Mouse (Mus musculus): ENCODE results near the gene Rnf26. TPM values are rescaled to one million over a fixed set of nuclear protein-coding genes. Genes with fewer than 3 reads are reported as not detected.
A peak's percentile ranks its signal among the peaks of the same experiment; 100 is the strongest.

Rnf26 gene
- polyA plus RNA-seq, 1 experiment from 2014 or later: 71.1 TPM

DNA sequence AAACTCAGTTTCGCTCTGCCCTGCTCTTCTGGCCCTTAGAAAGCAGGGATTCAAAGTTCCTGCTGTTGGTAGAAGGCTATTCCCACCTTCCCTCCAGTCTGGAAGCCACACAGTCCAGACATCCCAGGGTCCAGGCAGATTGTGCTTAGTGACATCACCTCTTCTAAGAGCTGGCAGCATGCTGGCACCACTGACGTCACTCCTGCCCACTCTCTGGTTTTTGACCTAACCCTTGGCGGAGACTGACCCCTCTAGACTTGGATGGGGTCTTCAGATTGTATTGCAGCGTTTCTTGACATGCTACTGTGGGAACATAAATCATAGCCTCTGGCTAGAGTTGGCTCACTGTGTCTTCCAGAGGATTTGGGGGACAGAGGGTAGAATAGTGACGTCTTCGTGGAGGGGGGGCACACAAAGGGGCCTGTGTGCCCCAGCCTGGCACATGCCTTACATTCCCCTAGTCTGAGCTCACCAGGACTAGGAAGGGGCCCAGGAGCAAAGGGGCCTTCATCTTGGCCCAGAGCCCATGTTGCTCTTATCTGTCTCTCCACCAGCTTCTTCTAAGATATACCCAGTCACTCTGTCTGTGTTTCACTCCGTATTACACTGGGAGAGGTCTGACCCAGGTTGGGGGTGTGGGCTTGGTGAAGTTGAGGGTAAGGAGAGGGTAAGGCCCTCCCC lies 22.6 kb upstream of the Rnf26 start:
- H3K27me3 ChIP-seq (ENCODE audit: control insufficient read depth, insufficient read depth, low read length): peaks cover 44% of the 10 kb centered on the region
- H3K36me3 ChIP-seq (ENCODE audit: control insufficient read depth, insufficient read depth, low read length): no peaks in the 10 kb centered on the region
- peak overlapping the region; percentile 77 for H3K4me2 ChIP-seq (ENCODE audit: low read depth)
- no peak overlapping the region for H3K9ac ChIP-seq (ENCODE audit: low read length)
- no peak overlapping the region for H3K27ac ChIP-seq (ENCODE audit: low read depth, low read length)
- peak overlapping the region; percentile 51 for H3K4me3 ChIP-seq (ENCODE audit: low read depth, low read length)
- no peaks in the 10 kb centered on the region for H3K9me3 ChIP-seq (ENCODE audit: control insufficient read depth, low read length)
- DNase-seq (ENCODE audit: low spot score): no peak
- peaks cover 20% of the 10 kb centered on the region for H3K4me1 ChIP-seq (ENCODE audit: control insufficient read depth, insufficient read depth, low read length)
- 65% methylated on average over 7 of the region's 7 CpGs for WGBS
- ATAC-seq (ENCODE audit: insufficient read depth, low FRiP score, low TSS enrichment): no peak

DNA sequence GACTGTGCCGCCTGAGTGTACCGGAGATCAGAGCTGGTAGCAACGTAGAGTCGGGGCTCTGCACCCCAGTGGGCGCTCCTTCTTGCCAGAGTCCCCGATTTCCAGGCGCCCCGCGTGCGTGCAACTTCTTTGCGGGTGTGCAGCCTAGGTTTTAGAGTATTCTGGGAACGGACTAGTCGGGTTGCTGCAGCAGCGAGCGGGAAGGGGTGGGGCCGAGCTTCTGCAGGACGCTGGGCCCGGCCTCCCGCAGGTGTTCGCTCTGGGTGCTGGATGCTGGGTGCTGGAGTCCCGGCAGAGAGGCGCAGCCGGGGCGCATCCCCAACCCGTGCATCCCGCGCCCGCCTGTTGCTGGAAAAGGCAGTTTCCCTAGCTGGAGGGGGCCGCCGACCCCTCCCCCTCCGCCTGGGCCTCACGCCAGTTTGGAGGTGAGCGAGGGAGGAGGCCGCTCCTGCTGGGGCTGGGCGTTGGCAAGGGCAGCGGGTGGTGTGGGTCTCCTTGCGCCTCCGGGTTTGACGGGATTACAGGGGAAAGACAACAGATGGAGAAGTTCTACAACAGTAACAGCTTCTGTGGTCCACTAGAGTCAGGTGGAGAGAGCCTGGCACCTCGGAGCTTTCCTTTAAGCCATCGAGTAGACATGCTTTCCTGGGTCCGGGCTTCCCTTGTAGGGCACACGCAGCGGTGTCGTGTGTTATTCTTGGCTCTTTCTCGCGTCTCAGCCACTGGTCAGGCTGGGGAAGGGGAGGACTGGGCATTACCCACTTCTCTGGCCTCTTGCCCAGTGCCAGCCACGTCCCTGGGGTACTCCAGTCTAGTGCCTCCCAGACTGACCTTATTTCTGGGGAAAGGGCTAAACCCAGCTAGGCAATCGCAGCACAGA lies 21.8 kb upstream of the Rnf26 start:
- Histone ChIP-seq H3K4me3 (ENCODE audit: low read depth, low read length) (peak overlapping the region; percentile 51), H3K4me1 (ENCODE audit: control insufficient read depth, insufficient read depth, low read length) (peaks cover 25% of the 10 kb centered on the region), H3K27me3 (ENCODE audit: control insufficient read depth, insufficient read depth, low read length) (peaks cover 44% of the 10 kb centered on the region), H3K4me2 (ENCODE audit: low read depth) (peak overlapping the region; percentile 77), H3K9ac (ENCODE audit: low read length) (peak overlapping the region; percentile 55), H3K9me3 (ENCODE audit: control insufficient read depth, low read length) (no peaks in the 10 kb centered on the region), H3K36me3 (ENCODE audit: control insufficient read depth, insufficient read depth, low read length) (no peaks in the 10 kb centered on the region), H3K27ac (ENCODE audit: low read depth, low read length) (no peak overlapping the region)
- ATAC-seq (ENCODE audit: insufficient read depth, low FRiP score, low TSS enrichment) (no peak), DNase-seq (ENCODE audit: low spot score) (no peak)
- WGBS: 5% methylated on average over 47 of the region's 49 CpGs

DNA sequence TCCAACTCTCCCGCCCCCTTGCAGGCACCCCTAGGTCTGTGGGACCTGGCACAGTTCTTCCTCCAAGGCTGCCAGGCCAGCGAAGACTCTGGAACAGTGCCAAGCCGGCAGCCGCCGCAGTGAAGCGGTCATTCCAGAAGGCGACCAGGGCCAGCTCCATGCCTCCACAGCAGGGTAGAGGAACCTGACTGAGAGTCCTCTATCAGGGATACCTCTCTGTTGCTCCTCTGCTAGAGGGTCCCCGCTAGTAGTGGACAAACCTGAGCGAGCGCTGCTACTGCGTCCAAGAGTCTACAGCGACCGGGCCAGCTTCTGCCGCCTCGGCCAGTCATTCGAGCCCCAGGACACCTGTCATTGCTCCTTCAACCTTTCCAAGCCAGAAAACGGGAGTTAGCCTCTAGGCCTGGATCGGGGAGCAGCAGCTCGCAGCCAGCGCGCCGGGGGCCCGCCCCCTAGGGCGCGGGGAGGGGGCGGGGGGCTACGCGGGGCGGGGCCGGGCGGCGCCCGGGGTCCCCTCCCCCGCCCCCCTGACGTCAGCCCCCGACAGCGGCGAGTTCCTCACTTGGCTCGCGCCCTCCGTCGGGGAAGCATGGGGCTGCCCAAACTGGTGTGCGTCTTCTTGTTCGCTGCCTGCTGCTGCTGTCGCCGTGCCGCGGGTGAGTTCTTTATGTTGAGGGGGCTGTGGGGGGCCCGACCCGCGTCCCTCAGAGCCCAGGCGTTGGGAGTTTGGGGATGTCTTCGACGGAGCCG lies 21.0 kb upstream of the Rnf26 start, which contains the start of gene Mcam:
Gene Mcam, plus strand, starts transcription at position 369 of the 750 bp plus-strand sequence.
- peak within 1 kb of the TSS; percentile 55 for H3K9ac ChIP-seq (ENCODE audit: low read length)
- peaks cover 44% of the 10 kb centered on the region for H3K27me3 ChIP-seq (ENCODE audit: control insufficient read depth, insufficient read depth, low read length)
- peak within 1 kb of the TSS; percentile 51 for H3K4me3 ChIP-seq (ENCODE audit: low read depth, low read length)
- 0 out of 2 replicates have a peak within 1 kb of the TSS, but pooled peaks have one; percentile 14 for H3K27ac ChIP-seq (ENCODE audit: low read depth, low read length)
- H3K4me2 ChIP-seq (ENCODE audit: low read depth): peak within 1 kb of the TSS; percentile 77
- no peaks in the 10 kb centered on the region for H3K36me3 ChIP-seq (ENCODE audit: control insufficient read depth, insufficient read depth, low read length)
- peaks cover 28% of the 10 kb centered on the region for H3K4me1 ChIP-seq (ENCODE audit: control insufficient read depth, insufficient read depth, low read length)
- ATAC-seq (ENCODE audit: insufficient read depth, low FRiP score, low TSS enrichment) (no peak; the same call in 1 of the 2 replicates), DNase-seq (ENCODE audit: low spot score) (peak; percentile 62)
- H3K9me3 ChIP-seq (ENCODE audit: control insufficient read depth, low read length): no peaks in the 10 kb centered on the region
- 1% methylated on average over 52 of the region's 55 CpGs for WGBS

DNA sequence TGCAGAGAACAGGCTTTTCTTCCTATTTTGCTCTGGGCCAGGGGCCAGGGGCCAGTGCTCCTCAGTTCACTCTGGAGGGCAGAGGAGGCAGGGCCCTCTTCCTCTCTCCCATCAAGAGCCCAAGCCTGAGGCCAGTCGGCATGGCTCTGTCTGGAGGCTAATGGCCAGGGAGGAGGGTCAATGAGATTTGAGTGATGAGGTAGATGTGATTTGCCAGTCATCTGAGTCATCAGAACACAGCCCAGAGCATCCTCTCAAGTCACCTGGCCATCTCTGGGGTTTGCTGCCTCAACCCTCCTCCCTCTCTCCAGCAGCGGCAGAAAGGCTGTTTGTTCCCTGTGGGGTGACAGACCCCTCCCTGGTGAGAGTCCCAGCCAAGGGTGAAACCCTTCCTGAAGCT lies 20.0 kb upstream of the Rnf26 start:
- no peak overlapping the region for H3K9ac ChIP-seq (ENCODE audit: low read length)

DNA sequence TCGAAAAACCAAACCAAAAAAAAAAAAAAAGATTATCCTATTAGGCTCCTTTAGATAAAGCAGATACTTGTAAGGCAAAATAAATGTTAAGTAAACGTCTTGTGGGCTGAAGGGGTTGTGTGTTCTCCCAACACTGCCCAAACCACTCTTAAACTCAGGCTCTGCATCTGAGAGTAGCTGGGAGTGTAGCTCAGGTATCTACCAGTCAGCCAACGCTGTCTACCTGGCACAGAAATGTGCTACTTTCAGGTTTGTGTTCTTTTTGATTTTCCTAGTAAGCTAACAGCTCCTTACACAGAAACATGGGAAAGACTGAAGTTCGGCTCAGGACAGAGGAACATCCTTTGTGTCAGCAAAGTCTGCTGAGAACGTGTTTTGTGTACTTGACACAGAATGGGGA lies 18.9 kb upstream of the Rnf26 start:
- no peaks in the 10 kb centered on the region for H3K9me3 ChIP-seq (ENCODE audit: control insufficient read depth, low read length)
- no peak overlapping the region for H3K27ac ChIP-seq (ENCODE audit: low read depth, low read length)
- no peak overlapping the region for H3K9ac ChIP-seq (ENCODE audit: low read length)
- peaks cover 43% of the 10 kb centered on the region for H3K27me3 ChIP-seq (ENCODE audit: control insufficient read depth, insufficient read depth, low read length)
- 77% methylated on average over 5 of the region's 5 CpGs for WGBS
- H3K4me1 ChIP-seq (ENCODE audit: control insufficient read depth, insufficient read depth, low read length): peaks cover 28% of the 10 kb centered on the region
- no peak for ATAC-seq (ENCODE audit: insufficient read depth, low FRiP score, low TSS enrichment)
- no peak overlapping the region for H3K4me2 ChIP-seq (ENCODE audit: low read depth)
- no peaks in the 10 kb centered on the region for H3K36me3 ChIP-seq (ENCODE audit: control insufficient read depth, insufficient read depth, low read length)
- H3K4me3 ChIP-seq (ENCODE audit: low read depth, low read length): no peak overlapping the region
- DNase-seq (ENCODE audit: low spot score): no peak

More for the DNA sequence above, 20.0 kb upstream of the Rnf26 start:
- Histone ChIP-seq H3K27ac (ENCODE audit: low read depth, low read length) (no peak overlapping the region), H3K4me1 (ENCODE audit: control insufficient read depth, insufficient read depth, low read length) (peaks cover 28% of the 10 kb centered on the region), H3K4me2 (ENCODE audit: low read depth) (no peak overlapping the region), H3K27me3 (ENCODE audit: control insufficient read depth, insufficient read depth, low read length) (peaks cover 44% of the 10 kb centered on the region), H3K9me3 (ENCODE audit: control insufficient read depth, low read length) (no peaks in the 10 kb centered on the region), H3K36me3 (ENCODE audit: control insufficient read depth, insufficient read depth, low read length) (no peaks in the 10 kb centered on the region), H3K4me3 (ENCODE audit: low read depth, low read length) (no peak overlapping the region)
- DNase-seq (ENCODE audit: low spot score): no peak
- WGBS: 4% methylated on average over 2 of the region's 2 CpGs
- ATAC-seq (ENCODE audit: insufficient read depth, low FRiP score, low TSS enrichment): no peak

DNA sequence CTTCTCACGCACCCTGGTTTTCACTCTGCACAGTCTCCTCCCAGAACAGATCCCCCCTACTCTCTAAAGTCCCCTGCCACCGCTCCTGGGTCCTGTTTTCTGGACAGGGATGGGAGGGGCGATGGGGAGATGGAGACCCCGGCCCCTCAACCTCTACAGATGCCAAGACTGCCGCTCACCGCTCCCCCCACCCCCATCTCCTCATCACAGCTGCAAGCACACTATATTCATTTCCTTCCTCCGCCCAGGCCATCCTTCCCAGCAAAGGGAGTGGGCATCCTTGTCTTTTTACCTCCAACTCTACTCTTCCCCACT lies 17.9 kb upstream of the Rnf26 start:
- no peak overlapping the region for H3K4me3 ChIP-seq (ENCODE audit: low read depth, low read length)
- H3K4me2 ChIP-seq (ENCODE audit: low read depth): no peak overlapping the region
- H3K27ac ChIP-seq (ENCODE audit: low read depth, low read length): peak overlapping the region; percentile 30; the same call in 1 of the 2 replicates
- DNase-seq (ENCODE audit: low spot score): peak; percentile 10
- 41% methylated on average over 7 of the region's 7 CpGs for WGBS
- H3K4me1 ChIP-seq (ENCODE audit: control insufficient read depth, insufficient read depth, low read length): peaks cover 30% of the 10 kb centered on the region
- no peak for ATAC-seq (ENCODE audit: insufficient read depth, low FRiP score, low TSS enrichment)
- no peaks in the 10 kb centered on the region for H3K9me3 ChIP-seq (ENCODE audit: control insufficient read depth, low read length)
- H3K9ac ChIP-seq (ENCODE audit: low read length): peak overlapping the region; percentile 61; the same call in 1 of the 2 replicates
- no peaks in the 10 kb centered on the region for H3K36me3 ChIP-seq (ENCODE audit: control insufficient read depth, insufficient read depth, low read length)
- H3K27me3 ChIP-seq (ENCODE audit: control insufficient read depth, insufficient read depth, low read length): peaks cover 36% of the 10 kb centered on the region

DNA sequence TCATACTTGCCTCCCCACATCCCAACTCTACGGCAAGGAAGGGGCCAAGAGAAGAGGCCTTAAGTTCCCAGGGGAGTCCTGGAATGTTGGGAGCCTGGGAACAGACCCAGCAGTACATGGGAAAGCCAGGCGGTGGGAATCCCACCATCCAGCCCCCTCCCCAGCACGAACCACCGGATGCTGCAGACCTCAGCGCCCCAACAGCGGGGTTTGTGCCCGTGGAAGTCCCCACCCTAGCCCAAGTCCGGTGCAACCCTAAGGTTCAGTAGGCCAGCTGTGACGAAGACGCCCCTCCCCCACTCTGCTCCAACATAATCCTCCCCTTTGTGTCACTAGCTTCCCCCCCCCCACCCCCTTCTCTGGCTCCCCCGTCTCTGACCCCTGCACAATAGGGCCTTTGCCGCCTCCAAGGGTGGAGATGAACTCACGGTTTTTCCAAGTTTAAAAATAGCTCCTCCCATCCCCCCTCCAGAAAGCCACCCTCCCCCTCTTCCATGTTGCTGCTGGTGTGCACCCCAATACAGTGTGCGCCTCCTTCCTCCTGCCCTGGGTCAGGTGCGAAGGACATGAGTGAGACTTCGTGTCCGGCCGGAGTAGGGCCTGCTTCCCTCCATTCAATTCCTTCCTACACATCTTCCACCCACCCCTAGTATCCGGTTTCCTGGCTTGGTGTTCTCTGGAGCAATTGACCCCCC lies 17.4 kb upstream of the Rnf26 start:
- Histone ChIP-seq H3K27me3 (ENCODE audit: control insufficient read depth, insufficient read depth, low read length) (peaks cover 31% of the 10 kb centered on the region), H3K27ac (ENCODE audit: low read depth, low read length) (peak overlapping the region; percentile 46; the same call in 1 of the 2 replicates), H3K36me3 (ENCODE audit: control insufficient read depth, insufficient read depth, low read length) (no peaks in the 10 kb centered on the region), H3K4me2 (ENCODE audit: low read depth) (peak overlapping the region; percentile 70), H3K4me3 (ENCODE audit: low read depth, low read length) (peak overlapping the region; percentile 34), H3K9me3 (ENCODE audit: control insufficient read depth, low read length) (no peaks in the 10 kb centered on the region), H3K9ac (ENCODE audit: low read length) (peak overlapping the region; percentile 61), H3K4me1 (ENCODE audit: control insufficient read depth, insufficient read depth, low read length) (peaks cover 32% of the 10 kb centered on the region)
- DNase-seq (ENCODE audit: low spot score) (peak; percentile 65), ATAC-seq (ENCODE audit: insufficient read depth, low FRiP score, low TSS enrichment) (peak; percentile 46; the same call in 1 of the 2 replicates)
- 13% methylated on average over 19 of the region's 19 CpGs for WGBS

DNA sequence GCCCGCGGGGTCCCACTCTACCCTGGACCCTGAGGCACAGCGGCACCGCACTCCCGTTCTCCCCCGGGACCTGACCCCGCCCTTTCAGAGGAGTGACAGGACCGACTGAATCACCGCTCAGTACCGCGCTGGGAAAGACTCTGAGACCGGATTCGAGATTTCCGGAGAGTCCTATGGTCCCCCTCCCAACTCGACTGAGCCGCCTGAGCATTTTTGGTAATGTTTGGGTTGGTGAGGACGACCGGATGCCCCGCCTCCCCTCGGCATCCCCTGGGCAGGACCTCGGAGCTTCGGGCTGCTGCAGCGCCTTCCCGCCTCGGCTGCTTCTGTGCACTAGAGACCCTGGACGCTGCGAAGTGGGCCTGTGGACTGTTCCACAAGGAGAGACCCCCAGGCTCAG lies 16.7 kb upstream of the Rnf26 start:
- DNase-seq (ENCODE audit: low spot score) (peak; percentile 75), ATAC-seq (ENCODE audit: insufficient read depth, low FRiP score, low TSS enrichment) (0 out of 2 replicates have a peak, but pooled peaks have one; percentile 35)
- peak overlapping the region; percentile 61 for H3K9ac ChIP-seq (ENCODE audit: low read length)
- H3K9me3 ChIP-seq (ENCODE audit: control insufficient read depth, low read length): no peaks in the 10 kb centered on the region
- H3K4me1 ChIP-seq (ENCODE audit: control insufficient read depth, insufficient read depth, low read length): peaks cover 27% of the 10 kb centered on the region
- H3K4me3 ChIP-seq (ENCODE audit: low read depth, low read length): peak overlapping the region; percentile 34
- H3K36me3 ChIP-seq (ENCODE audit: control insufficient read depth, insufficient read depth, low read length): no peaks in the 10 kb centered on the region
- under 1% methylated on average over 27 of the region's 27 CpGs for WGBS
- H3K27ac ChIP-seq (ENCODE audit: low read depth, low read length): peak overlapping the region; percentile 46; the same call in 1 of the 2 replicates
- peak overlapping the region; percentile 70 for H3K4me2 ChIP-seq (ENCODE audit: low read depth)
- H3K27me3 ChIP-seq (ENCODE audit: control insufficient read depth, insufficient read depth, low read length): peaks cover 25% of the 10 kb centered on the region
